Mouse (Mus musculus): ENCODE results near the gene Hist1h2bn.
"Not testable (repeated sequence)": the region's sequence is repeated elsewhere in the genome, so short reads cannot be mapped to it uniquely, and the experiment has no call there.

The Hist1h2bn gene

DNA sequence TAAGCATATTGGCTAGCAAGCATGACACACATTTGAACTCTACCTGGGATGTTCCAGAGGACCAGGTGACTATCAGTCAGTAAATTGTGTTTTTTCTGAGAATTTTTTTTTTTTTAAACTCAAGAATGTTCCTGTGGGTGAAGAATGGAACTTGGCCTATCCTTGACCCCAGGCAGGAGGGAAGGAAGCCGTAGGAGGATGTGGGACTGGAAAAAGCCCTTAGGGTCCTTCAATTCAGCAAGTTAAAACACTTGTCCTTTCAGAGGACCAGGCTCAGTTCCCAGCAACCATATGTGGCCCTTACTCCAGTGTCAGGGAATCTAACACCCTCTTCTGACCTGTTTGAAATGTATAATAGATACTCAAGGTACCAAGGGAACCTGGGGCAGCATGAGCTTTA is 24.4 kb upstream of the Hist1h2bn start:
- DNase-seq, result no peak

- no peak for DNase-seq
These were observed 20.5 kb upstream of the Hist1h2bn start for GRCm38 (mm10) chr13:21733466-21733865.

- DNase-seq, result peak; percentile 63
These were observed 19.7 kb upstream of the Hist1h2bn start for GRCm38 (mm10) chr13:21734010-21734905.

DNA sequence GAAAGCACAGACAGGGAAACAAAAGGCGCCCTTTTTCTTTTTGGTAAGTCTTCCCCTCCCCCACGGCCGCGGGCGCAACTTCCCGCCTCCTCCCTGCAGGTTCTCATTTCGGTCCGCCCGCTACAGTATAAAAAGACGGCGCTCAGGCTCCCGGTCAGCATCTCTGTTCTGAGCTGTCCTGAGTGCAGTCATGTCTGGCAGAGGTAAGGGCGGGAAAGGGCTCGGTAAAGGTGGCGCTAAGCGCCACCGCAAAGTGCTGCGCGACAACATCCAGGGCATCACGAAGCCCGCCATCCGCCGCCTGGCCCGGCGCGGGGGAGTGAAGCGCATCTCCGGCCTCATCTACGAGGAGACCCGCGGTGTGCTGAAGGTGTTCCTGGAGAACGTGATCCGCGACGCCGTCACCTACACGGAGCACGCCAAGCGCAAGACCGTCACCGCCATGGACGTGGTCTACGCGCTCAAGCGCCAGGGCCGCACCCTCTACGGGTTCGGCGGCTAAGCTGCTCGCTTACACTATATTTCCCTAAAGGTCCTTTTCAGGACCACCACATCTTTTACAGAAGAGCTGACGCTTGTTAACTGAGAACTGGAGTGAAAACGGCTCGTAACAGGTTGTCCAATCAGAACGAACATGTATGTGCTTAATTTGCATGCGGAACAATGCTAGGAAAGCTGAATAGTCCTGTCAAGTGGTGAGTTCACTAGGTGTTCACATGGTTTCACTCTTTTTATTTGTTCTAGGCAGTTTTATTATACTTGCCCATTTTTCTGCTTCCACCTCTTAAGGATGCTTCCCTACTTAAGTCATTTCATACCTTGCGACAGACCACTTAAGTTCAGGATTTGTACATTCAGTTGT is 18.8 kb upstream of the Hist1h2bn start, which contains the start of gene Hist1h4j:
Gene Hist1h4j (plus strand): TSS at position 159 of the 862 bp plus-strand sequence.
- DNase-seq, result peak; percentile 78

DNA sequence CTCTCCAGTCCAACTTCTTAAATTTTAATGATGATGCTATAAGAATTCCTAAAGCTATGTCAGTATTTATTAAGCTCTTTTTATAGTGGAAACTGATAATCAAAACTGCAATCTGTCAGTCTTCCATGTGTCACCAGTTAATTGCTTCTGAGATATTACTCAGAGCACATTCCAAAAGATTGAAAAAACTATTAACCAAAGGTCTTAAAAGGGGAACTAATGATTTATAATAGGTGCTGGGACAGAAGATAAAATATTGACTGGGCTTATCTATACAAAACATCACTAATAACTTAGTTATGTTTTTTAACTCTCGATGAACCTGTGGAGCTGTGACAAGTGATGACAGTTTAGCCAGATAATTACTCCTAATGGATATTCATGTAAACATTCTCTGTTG is 8.9 kb upstream of the Hist1h2bn start:
- DNase-seq, result no peak

- no peak for DNase-seq
These were observed 4.3 kb upstream of the Hist1h2bn start for GRCm38 (mm10) chr13:21749387-21750158.

DNA sequence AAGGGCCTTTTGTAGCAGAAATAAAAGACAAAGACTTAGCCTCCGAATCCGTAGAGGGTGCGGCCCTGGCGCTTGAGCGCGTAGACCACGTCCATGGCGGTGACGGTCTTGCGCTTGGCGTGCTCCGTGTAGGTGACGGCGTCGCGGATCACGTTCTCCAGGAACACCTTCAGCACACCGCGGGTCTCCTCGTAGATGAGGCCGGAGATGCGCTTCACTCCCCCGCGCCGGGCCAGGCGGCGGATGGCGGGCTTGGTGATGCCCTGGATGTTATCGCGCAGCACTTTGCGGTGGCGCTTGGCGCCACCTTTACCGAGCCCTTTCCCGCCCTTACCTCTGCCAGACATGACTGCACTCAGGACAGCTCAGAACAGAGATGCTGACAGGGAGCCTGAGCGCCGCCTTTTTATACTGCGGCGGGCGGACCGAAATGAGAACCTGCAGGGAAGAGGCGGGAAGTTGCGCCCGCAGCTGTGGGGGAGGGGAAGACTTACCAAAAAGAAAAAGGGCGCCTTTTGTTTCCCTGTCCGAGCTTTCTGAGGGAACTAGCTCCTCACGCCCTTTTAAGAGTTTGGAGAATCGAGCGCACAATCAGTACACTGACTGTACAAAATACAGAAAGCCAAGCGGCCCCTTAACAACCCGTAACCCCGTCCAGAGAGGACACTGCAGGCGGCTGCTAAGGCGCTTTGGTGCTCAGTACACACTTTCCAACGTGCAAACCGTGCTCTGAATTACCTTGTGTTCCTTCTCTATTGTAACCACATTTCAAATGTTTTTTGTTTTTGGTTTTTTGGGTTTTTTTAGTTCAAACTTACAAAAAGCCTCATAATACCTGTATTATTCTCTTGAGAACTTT is 3.5 kb upstream of the Hist1h2bn start, which contains the start of gene Hist1h4k:
Gene Hist1h4k (minus strand): TSS at position 347 of the 859 bp plus-strand sequence.
- peak; percentile 94 for DNase-seq

- no peak for DNase-seq
These were observed 2.5 kb upstream of the Hist1h2bn start for GRCm38 (mm10) chr13:21751417-21751816.

DNA sequence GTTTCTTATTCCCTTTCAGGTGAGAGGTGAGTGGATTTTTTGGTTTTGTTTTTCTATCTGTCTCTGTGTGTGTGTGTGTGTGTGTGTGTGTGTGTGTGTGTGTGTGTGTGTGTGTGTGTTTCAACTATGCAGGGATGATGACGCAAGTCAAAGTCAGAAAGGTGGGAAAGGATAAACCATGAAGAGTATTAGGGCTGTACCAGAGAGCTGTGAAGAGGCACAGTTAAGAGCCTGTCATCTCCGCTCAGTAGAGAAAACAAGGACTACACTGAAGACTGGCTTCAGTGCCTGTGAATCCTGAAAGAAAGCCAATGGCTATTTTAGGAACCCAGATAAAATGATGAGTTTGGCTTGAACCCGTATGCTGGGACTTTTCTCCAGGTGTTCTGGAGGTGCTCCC is 2.1 kb upstream of the Hist1h2bn start:
- no peak for DNase-seq

DNA sequence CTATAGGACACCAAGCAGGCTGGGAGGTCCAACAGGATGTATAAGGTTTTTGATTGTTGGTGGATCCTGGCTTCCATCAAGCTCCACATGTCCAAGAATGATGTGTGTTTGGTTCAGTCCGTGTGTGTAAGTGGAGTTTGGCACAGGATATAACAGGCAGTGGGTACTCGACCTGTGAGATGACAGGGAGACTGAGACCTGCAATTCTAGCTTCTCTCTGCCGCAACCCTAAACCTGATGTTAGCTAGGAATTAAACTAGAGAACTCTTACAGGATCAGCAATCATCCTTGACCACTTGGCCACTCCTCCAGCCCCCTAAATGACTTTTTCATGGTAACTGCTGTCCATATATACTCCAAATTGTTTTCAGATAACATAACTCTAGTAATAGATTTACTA is 1.6 kb upstream of the Hist1h2bn start:
- DNase-seq, result no peak

- no peak for DNase-seq
These were observed 836 bp upstream of the Hist1h2bn start for GRCm38 (mm10) chr13:21753051-21753523.

DNA sequence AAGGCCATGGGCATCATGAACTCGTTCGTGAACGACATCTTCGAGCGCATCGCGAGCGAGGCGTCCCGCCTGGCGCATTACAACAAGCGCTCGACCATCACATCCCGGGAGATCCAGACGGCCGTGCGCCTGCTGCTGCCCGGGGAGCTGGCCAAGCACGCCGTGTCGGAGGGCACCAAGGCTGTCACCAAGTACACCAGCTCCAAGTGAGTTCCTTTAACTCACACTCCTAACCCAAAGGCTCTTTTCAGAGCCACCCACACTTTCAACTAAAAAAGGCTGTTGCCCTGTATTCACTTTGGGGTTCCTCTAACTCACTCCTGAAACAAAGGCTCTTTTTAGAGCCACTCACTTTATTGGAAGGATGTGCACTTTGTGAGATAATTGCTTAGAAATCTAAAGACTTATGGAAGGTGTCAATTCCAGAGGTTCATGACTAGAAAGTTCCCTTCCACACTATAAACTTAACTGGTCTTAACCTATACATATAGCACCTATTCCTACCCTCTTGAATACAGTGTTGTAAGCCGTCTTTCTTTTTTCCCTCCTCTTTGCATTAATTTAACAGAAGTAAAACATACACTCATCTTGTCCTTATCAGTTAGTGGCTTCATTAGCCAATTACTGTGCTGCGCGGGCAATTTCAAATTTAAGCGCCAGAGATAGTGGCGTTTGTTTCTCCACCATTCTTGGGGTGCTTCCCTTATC is 525 bp downstream of the Hist1h2bn start:
- not testable (repeated sequence) for DNase-seq

GRCm38 (mm10) chr13:21755707-21756106 is 1.8 kb downstream of the Hist1h2bn start:
- DNase-seq, result no peak

GRCm38 (mm10) chr13:21778814-21779766 is 25.2 kb downstream of the Hist1h2bn start:
- peak; percentile 61 for DNase-seq

DNA sequence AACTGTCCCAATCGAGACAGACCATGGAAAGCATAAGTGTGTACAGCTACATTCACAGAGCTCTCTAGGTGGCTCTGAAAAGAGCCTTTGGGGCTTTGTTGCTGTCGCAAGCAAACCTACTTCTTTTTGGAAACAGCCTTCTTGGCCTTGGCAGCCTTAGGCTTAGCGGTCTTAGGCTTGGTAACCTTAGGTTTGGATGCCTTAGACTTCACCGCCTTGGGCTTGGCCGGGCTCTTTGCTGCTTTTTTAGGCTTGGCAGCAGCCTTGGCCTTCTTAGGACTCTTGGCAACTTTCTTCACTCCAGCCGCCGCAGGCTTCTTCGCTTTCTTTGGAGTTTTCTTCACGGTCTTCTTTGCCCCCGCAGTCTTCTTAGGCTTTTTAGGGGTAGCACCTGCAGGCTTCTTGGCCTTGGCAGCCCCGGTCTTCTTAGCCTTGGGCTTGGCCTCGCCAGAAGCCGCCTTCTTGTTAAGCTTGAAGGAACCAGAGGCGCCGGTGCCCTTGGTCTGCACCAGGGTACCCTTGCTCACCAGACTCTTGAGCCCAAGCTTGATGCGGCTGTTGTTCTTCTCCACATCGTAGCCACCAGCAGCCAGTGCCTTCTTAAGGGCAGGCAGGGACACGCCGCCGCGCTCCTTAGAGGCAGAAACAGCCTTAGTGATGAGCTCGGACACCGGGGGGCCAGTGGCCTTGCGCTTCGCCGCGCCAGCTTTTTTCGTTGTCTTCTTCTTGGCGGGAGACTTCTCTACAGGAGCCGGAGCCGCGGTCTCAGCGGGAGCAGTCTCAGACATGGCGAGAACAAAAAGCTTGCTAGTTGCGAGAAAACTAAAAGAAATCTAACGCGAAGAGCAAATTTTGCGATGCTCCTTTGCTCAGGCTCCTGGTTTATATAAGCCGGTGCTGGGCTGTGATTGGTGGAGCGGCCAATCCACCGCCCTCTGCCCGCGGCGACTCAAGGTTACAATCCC is 26.1 kb downstream of the Hist1h2bn start, which contains the start of gene Hist1h1b:
Gene Hist1h1b (minus strand): TSS at position 859 of the 965 bp plus-strand sequence.
- peak; percentile 56 for DNase-seq

DNA sequence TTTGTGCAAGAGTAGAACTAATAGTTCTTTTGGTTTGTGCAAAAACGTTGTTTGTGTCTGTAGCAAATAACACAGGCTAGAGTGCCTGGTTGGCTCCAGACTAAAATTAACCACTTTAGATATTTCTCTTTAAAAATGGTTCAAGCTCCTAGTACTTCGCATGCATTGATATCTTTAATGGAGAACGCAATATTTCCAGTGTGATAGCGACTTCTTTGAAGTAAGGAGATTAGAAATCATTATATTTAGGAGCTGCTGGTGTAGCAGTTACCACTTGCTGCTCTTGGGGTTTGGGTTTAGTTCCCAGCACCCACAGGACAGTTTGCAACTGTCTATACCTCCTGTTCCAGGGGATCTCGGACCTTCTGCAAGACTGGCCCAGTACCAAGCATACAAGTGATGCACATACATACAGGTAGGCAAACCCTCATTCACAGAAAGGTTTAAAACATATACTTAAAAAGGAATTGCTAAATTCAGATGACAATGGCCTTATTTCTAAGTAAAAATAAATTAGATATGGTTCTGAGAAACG is 27.2 kb downstream of the Hist1h2bn start:
- DNase-seq, result no peak

DNA sequence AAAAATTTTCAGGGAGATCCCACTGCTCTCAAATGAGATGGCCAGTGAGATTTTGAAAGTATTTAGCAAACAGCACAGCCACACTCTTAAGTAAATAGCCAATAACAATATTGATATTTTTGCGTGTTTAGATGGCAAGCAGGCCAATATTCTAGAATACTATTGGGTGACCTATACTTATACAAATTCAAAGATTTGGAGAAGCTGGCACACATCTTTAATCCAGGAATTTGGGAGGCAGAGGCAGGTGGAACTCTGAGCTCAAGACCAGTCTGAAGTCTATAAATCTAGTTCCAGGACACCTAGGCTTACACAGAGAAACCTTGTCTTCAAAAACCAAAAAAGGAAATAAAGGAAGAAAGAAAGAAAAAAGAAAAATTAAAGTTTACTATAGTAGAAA is 27.7 kb downstream of the Hist1h2bn start:
- DNase-seq, result no peak
